Mouse (Mus musculus): ENCODE data around the gene Emx1. TPM values are rescaled to one million over a fixed set of nuclear protein-coding genes. Genes with fewer than 3 reads are reported as not detected.
"Not testable (repeated sequence)": the region's sequence is repeated elsewhere in the genome, so short reads cannot be mapped to it uniquely, and the experiment has no call there.

Emx1 gene
- polyA plus RNA-seq, 1 experiment from 2014 or later = not detected

- not testable (repeated sequence) for ATAC-seq (ENCODE audit: low read depth); H3K4me3 ChIP-seq (ENCODE audit: low read length); H3K27me3 ChIP-seq (ENCODE audit: control insufficient read depth, insufficient read depth, low read depth, low read length); H3K36me3 ChIP-seq (ENCODE audit: control insufficient read depth, insufficient read depth, low read length); H3K4me1 ChIP-seq (replicated peaks; ENCODE audit: control insufficient read depth, insufficient read depth, low read length); H3K9ac ChIP-seq (ENCODE audit: low read length); H3K27ac ChIP-seq (ENCODE audit: low read length); H3K4me2 ChIP-seq (ENCODE audit: low read depth, low read length); H3K9me3 ChIP-seq (ENCODE audit: control insufficient read depth, low read length)
- 72% methylated on average over 4 of the region's 4 CpGs for WGBS
Observed at GRCm38 (mm10) chr6:85158040-85158804, 29.0 kb upstream of the Emx1 start.

GRCm38 (mm10) chr6:85159092-85159760 is 28.0 kb upstream of the Emx1 start:
- H3K4me2 ChIP-seq (ENCODE audit: low read depth, low read length); H3K27me3 ChIP-seq (ENCODE audit: control insufficient read depth, insufficient read depth, low read depth, low read length); H3K9ac ChIP-seq (ENCODE audit: low read length); H3K27ac ChIP-seq (ENCODE audit: low read length); ATAC-seq (ENCODE audit: low read depth); H3K4me3 ChIP-seq (ENCODE audit: low read length); H3K9me3 ChIP-seq (ENCODE audit: control insufficient read depth, low read length); H3K4me1 ChIP-seq (replicated peaks; ENCODE audit: control insufficient read depth, insufficient read depth, low read length); H3K36me3 ChIP-seq (ENCODE audit: control insufficient read depth, insufficient read depth, low read length): not testable (repeated sequence)
- WGBS = 20% methylated on average over 6 of the region's 6 CpGs

DNA sequence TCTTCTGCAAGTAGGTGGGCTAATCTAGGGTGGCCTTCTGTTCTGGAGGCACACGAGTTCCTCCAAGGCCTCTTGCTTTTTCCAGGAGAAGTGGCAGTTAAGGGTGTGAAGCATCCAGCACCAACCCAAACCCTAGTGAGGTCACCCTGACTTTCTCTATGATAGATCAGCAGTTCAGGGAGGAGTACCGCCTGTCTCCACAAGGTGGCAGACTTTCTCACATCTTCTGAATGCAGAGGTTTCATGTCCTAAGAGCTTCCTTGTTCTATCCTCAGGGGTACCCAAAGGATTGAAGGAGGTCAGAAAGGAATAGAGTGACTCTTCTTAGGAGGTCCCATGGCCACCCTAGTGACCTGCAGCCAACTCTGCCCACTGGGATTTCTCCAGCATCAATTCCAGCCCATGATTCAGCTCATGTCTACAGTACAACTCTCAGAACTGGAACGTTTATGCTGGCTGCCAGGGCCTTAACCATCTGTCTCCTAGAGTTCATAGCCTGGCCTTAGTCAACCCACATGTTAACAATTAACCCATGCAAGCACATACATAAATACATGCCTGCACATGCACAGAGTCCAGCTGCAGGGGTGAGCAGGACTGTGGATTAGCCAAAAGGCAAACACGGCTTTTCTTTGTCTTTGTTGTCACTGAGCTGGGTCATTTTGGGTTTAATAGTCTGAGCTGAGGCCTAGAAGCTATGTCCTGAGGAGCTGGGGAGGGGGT is 26.9 kb upstream of the Emx1 start:
- H3K27me3 ChIP-seq (ENCODE audit: control insufficient read depth, insufficient read depth, low read depth, low read length) = no peaks in the 10 kb centered on the region
- no peak overlapping the region for H3K4me2 ChIP-seq (ENCODE audit: low read depth, low read length)
- no peak overlapping the region for H3K27ac ChIP-seq (ENCODE audit: low read length)
- no peak overlapping the region for H3K9ac ChIP-seq (ENCODE audit: low read length)
- H3K36me3 ChIP-seq (ENCODE audit: control insufficient read depth, insufficient read depth, low read length) = no peaks in the 10 kb centered on the region
- peaks cover under 1% of the 10 kb centered on the region; the same call in 1 of the 2 replicates for H3K4me1 ChIP-seq (replicated peaks; ENCODE audit: control insufficient read depth, insufficient read depth, low read length)
- H3K9me3 ChIP-seq (ENCODE audit: control insufficient read depth, low read length) = no peaks in the 10 kb centered on the region
- ATAC-seq (ENCODE audit: low read depth) = 0 out of 2 replicates have a peak, but pooled peaks have one; percentile 16
- 41% methylated on average over 4 of the region's 4 CpGs for WGBS
- H3K4me3 ChIP-seq (ENCODE audit: low read length) = no peak overlapping the region

DNA sequence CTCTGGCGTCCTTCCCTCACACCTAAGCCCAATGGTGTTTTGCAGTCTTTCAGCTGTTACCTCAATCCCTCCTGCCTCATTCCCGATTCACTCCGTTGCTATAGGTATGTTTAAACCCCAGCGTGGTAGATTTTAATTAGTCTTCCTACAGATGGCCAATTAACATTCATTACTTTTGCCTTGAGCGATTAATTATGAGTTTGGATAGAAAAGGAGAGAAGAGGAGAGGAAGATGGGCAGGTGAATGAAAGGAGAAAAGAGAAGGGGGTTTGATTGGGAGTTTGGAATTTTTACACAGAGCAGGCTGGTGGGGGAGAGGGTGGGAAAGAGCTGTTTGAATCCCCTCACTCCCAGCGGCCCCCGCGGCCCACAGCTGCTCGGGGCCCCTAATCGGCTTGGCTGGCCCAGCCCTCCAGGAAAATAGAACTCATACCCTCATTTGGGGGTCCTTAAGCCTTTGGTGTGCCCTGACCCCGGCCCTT is 21.8 kb upstream of the Emx1 start:
- Histone ChIP-seq H3K36me3 (ENCODE audit: control insufficient read depth, insufficient read depth, low read length) (no peaks in the 10 kb centered on the region), H3K27me3 (ENCODE audit: control insufficient read depth, insufficient read depth, low read depth, low read length) (no peaks in the 10 kb centered on the region; the same call in 1 of the 2 replicates), H3K4me3 (ENCODE audit: low read length) (no peak overlapping the region), H3K27ac (ENCODE audit: low read length) (no peak overlapping the region), H3K4me2 (ENCODE audit: low read depth, low read length) (no peak overlapping the region), H3K9ac (ENCODE audit: low read length) (no peak overlapping the region), H3K9me3 (ENCODE audit: control insufficient read depth, low read length) (no peaks in the 10 kb centered on the region), H3K4me1 (replicated peaks; ENCODE audit: control insufficient read depth, insufficient read depth, low read length) (no peaks in the 10 kb centered on the region)
- no peak for ATAC-seq (ENCODE audit: low read depth)
- WGBS = 56% methylated on average over 11 of the region's 11 CpGs

GRCm38 (mm10) chr6:85179569-85179968 is 7.7 kb upstream of the Emx1 start:
- no peaks in the 10 kb centered on the region for H3K4me1 ChIP-seq (replicated peaks; ENCODE audit: control insufficient read depth, insufficient read depth, low read length)
- H3K9ac ChIP-seq (ENCODE audit: low read length) = no peak overlapping the region
- no peak overlapping the region for H3K27ac ChIP-seq (ENCODE audit: low read length)
- no peak overlapping the region for H3K4me2 ChIP-seq (ENCODE audit: low read depth, low read length)
- 66% methylated on average over 3 of the region's 3 CpGs for WGBS
- no peak for ATAC-seq (ENCODE audit: low read depth)
- no peaks in the 10 kb centered on the region for H3K9me3 ChIP-seq (ENCODE audit: control insufficient read depth, low read length)
- no peaks in the 10 kb centered on the region for H3K36me3 ChIP-seq (ENCODE audit: control insufficient read depth, insufficient read depth, low read length)
- H3K4me3 ChIP-seq (ENCODE audit: low read length) = no peak overlapping the region
- H3K27me3 ChIP-seq (ENCODE audit: control insufficient read depth, insufficient read depth, low read depth, low read length) = peaks cover 13% of the 10 kb centered on the region

GRCm38 (mm10) chr6:85180036-85180435 is 7.2 kb upstream of the Emx1 start:
- Histone ChIP-seq H3K4me2 (ENCODE audit: low read depth, low read length) (no peak overlapping the region), H3K9me3 (ENCODE audit: control insufficient read depth, low read length) (no peaks in the 10 kb centered on the region), H3K27ac (ENCODE audit: low read length) (no peak overlapping the region), H3K9ac (ENCODE audit: low read length) (no peak overlapping the region), H3K36me3 (ENCODE audit: control insufficient read depth, insufficient read depth, low read length) (no peaks in the 10 kb centered on the region), H3K4me3 (ENCODE audit: low read length) (no peak overlapping the region), H3K27me3 (ENCODE audit: control insufficient read depth, insufficient read depth, low read depth, low read length) (peaks cover 15% of the 10 kb centered on the region), H3K4me1 (replicated peaks; ENCODE audit: control insufficient read depth, insufficient read depth, low read length) (no peaks in the 10 kb centered on the region)
- WGBS = 53% methylated on average over 2 of the region's 2 CpGs
- ATAC-seq (ENCODE audit: low read depth) = no peak

DNA sequence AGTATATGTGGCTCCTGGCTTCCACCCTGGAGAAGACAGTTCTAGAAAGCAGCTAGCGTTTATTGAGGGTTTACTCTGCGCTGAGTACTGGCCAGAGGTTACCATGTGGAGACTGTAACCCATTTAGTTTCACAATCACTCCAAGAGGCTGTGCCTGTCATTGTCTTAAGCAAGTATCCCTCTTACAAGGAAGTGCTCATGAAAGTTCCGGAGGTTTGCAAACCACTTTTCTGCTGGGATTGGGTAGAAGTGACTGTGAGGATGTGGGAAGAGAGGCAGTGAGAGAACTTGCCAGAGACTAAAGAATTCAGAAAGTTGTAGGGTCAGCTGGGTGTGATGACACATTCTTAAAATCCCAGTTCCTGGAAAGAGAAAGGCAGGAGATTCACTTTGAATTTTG is 3.3 kb upstream of the Emx1 start:
- 41% methylated on average over 3 of the region's 3 CpGs for WGBS
- H3K9me3 ChIP-seq (ENCODE audit: control insufficient read depth, low read length) = no peaks in the 10 kb centered on the region
- H3K4me1 ChIP-seq (replicated peaks; ENCODE audit: control insufficient read depth, insufficient read depth, low read length) = peaks cover 11% of the 10 kb centered on the region
- H3K9ac ChIP-seq (ENCODE audit: low read length) = no peak overlapping the region
- peaks cover 49% of the 10 kb centered on the region for H3K27me3 ChIP-seq (ENCODE audit: control insufficient read depth, insufficient read depth, low read depth, low read length)
- H3K27ac ChIP-seq (ENCODE audit: low read length) = no peak overlapping the region
- H3K36me3 ChIP-seq (ENCODE audit: control insufficient read depth, insufficient read depth, low read length) = no peaks in the 10 kb centered on the region
- no peak overlapping the region for H3K4me3 ChIP-seq (ENCODE audit: low read length)
- no peak overlapping the region for H3K4me2 ChIP-seq (ENCODE audit: low read depth, low read length)
- no peak for ATAC-seq (ENCODE audit: low read depth)

GRCm38 (mm10) chr6:85186033-85186743 is 1.1 kb upstream of the Emx1 start:
- no peak overlapping the region for H3K9ac ChIP-seq (ENCODE audit: low read length)
- peaks cover 19% of the 10 kb centered on the region for H3K4me1 ChIP-seq (replicated peaks; ENCODE audit: control insufficient read depth, insufficient read depth, low read length)
- no peak for ATAC-seq (ENCODE audit: low read depth)
- H3K4me3 ChIP-seq (ENCODE audit: low read length) = peak overlapping the region; percentile 37
- WGBS = 4% methylated on average over 33 of the region's 33 CpGs
- peaks cover 68% of the 10 kb centered on the region for H3K27me3 ChIP-seq (ENCODE audit: control insufficient read depth, insufficient read depth, low read depth, low read length)
- H3K27ac ChIP-seq (ENCODE audit: low read length) = no peak overlapping the region
- H3K4me2 ChIP-seq (ENCODE audit: low read depth, low read length) = peak overlapping the region; percentile 47
- no peaks in the 10 kb centered on the region for H3K36me3 ChIP-seq (ENCODE audit: control insufficient read depth, insufficient read depth, low read length)
- no peaks in the 10 kb centered on the region for H3K9me3 ChIP-seq (ENCODE audit: control insufficient read depth, low read length)

GRCm38 (mm10) chr6:85186744-85187059 is 536 bp upstream of the Emx1 start:
- ATAC-seq (ENCODE audit: low read depth) = no peak

More at GRCm38 (mm10) chr6:85186744-85187059, 536 bp upstream of the Emx1 start:
- Histone ChIP-seq H3K27ac (ENCODE audit: low read length) (no peak overlapping the region), H3K27me3 (ENCODE audit: control insufficient read depth, insufficient read depth, low read depth, low read length) (peaks cover 73% of the 10 kb centered on the region), H3K4me3 (ENCODE audit: low read length) (no peak overlapping the region), H3K4me2 (ENCODE audit: low read depth, low read length) (no peak overlapping the region), H3K9ac (ENCODE audit: low read length) (no peak overlapping the region), H3K9me3 (ENCODE audit: control insufficient read depth, low read length) (no peaks in the 10 kb centered on the region), H3K36me3 (ENCODE audit: control insufficient read depth, insufficient read depth, low read length) (no peaks in the 10 kb centered on the region), H3K4me1 (replicated peaks; ENCODE audit: control insufficient read depth, insufficient read depth, low read length) (peaks cover 19% of the 10 kb centered on the region)
- 0% methylated on average over 15 of the region's 15 CpGs for WGBS
